Mouse (Mus musculus) hindbrain, embryonic 12.5 days (tissue): ENCODE measurements around the gene Scpep1. TPM values are rescaled to one million over a fixed set of nuclear protein-coding genes. Genes with fewer than 3 reads are reported as not detected.

Source experiments
- ATAC-seq: fragments of 200-750 bp; cut with Nextera tagmentation; 2 replicates; pipeline ENCODE4 v1.8.0; 2017; ENCODE audit warnings: moderate TSS enrichment; ENCODE audit not compliant: low FRiP score
- H3K27ac ChIP-seq: fragments of 300-500 bp; sonication (generic); 2 replicates; pipeline ENCODE4 v1.5.1; 2016; ENCODE audit warnings: mild to moderate bottlenecking
- H3K27me3 ChIP-seq: fragments of 300-500 bp; sonication (generic); 2 replicates; pipeline ENCODE4 v1.6.1; 2016; ENCODE audit warnings: mild to moderate bottlenecking
- H3K36me3 ChIP-seq: fragments of 300-500 bp; sonication (generic); 2 replicates; pipeline ENCODE4 v1.6.1; 2016; ENCODE audit warnings: mild to moderate bottlenecking
- H3K4me1 ChIP-seq: fragments of 300-500 bp; sonication (generic); 2 replicates; pipeline ENCODE4 v1.6.1; 2016
- H3K4me2 ChIP-seq: fragments of 300-500 bp; sonication (generic); replicated peaks from 2 replicates; pipeline ENCODE4 v1.6.1; 2016; ENCODE audit warnings: mild to moderate bottlenecking
- H3K4me3 ChIP-seq: fragments of 300-500 bp; sonication (generic); 2 replicates; pipeline ENCODE4 v1.5.1; 2016; ENCODE audit warnings: mild to moderate bottlenecking
- H3K9ac ChIP-seq: fragments of 300-500 bp; sonication (generic); 2 replicates; pipeline ENCODE4 v1.6.1; 2016; ENCODE audit warnings: mild to moderate bottlenecking, moderate library complexity
- H3K9me3 ChIP-seq: fragments of 300-500 bp; sonication (generic); replicated peaks from 2 replicates; pipeline ENCODE4 v1.6.1; 2016; ENCODE audit warnings: mild to moderate bottlenecking
- WGBS: fragments of 180-500 bp; shearing (Covaris S2); methylation state at CpG from one replicate; pipeline ENCODE4 v1.1.7; 2016; 5-methylcytosine and 5-hydroxymethylcytosine counted together
- polyA plus RNA-seq: library from polyadenylated mRNA; unstranded; fragments of >200 nt; fragmentation: Nextera tagmentation; extraction: Ambion mirVana; gene quantifications from 2 replicates; pipeline ENCODE4 v1.2.1, GENCODE M21; 2016

The Scpep1 gene
- polyA plus RNA-seq, 1 experiment from 2014 or later = 44.1 TPM

DNA sequence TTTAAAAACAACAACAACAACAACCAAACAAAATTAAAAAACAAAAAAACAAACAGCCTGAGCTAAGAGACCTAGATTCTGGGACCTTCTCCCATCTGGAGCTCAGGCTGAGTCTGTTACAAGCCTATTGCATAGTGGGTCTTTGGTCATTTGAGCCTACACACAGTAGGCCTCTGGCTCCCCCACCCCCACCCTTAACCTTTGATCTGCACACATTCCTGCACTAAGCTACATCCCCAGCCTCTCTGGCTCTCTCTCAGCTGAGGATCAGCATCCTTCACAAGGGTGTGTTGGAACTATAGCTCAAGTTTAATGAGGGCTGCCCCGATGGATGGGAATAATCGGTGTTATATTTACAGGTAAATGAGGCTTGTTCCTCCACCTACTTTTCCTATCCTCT is 40.4 kb upstream of the Scpep1 start:
- Histone ChIP-seq H3K4me3 (no peak overlapping the region), H3K36me3 (peaks cover 8% of the 10 kb centered on the region), H3K9ac (no peak overlapping the region), H3K4me1 (peaks cover 8% of the 10 kb centered on the region; the same call in 1 of the 2 replicates), H3K9me3 (no peaks in the 10 kb centered on the region), H3K4me2 (no peak overlapping the region), H3K27me3 (peaks cover 26% of the 10 kb centered on the region), H3K27ac (no peak overlapping the region)
- 94% methylated on average over 2 of the region's 2 CpGs for WGBS
- no peak for ATAC-seq

DNA sequence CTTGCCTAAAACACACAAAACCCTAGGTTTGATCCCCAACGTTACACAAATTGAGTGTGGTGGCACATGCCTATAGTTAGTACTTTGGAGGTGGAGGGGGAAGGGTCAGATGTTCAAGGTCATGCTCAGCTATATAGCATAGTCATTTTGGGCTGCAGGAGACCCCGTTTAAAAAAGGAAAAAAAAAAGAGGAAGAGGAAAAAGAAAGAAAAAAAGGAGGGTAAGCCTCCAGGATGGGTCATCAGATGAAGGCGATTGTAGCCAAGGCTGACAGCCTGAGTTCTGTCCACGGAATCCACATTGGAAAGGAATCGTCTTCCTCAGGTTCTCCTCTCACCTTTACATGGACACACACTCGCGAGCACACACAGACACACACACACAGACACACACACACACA is 39.2 kb upstream of the Scpep1 start:
- H3K4me3 ChIP-seq = no peak overlapping the region
- WGBS = 88% methylated on average over 7 of the region's 7 CpGs
- peaks cover 15% of the 10 kb centered on the region for H3K27me3 ChIP-seq
- H3K4me1 ChIP-seq = peaks cover 5% of the 10 kb centered on the region; the same call in 1 of the 2 replicates
- peaks cover 9% of the 10 kb centered on the region for H3K36me3 ChIP-seq
- H3K4me2 ChIP-seq = no peak overlapping the region
- H3K9me3 ChIP-seq = no peaks in the 10 kb centered on the region
- no peak for ATAC-seq
- H3K27ac ChIP-seq = no peak overlapping the region
- H3K9ac ChIP-seq = no peak overlapping the region

DNA sequence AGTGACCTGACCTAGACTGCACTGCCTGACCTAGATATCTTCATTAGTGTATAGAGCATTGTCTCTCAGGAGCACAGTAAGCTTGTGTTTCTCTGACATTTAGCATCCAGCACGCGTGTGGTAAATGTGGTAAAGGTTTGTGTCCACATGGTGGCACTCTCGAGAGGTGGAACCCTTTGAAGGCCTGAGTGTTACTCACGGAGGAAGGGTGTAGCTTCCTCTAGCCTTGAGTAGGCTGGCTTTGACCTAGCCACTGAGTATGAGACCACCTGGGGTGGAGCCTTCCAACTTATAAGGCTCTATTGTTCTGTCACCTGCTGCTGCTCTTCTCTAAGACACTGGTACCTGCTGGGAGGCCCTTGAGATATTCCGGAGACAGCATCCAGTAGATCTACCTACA is 38.4 kb upstream of the Scpep1 start:
- no peak for ATAC-seq
- Histone ChIP-seq H3K4me2 (no peak overlapping the region), H3K4me1 (no peaks in the 10 kb centered on the region), H3K27ac (no peak overlapping the region), H3K9me3 (no peaks in the 10 kb centered on the region), H3K9ac (no peak overlapping the region), H3K4me3 (no peak overlapping the region), H3K36me3 (peaks cover 9% of the 10 kb centered on the region), H3K27me3 (peaks cover 6% of the 10 kb centered on the region)
- 14% methylated on average over 5 of the region's 5 CpGs for WGBS

DNA sequence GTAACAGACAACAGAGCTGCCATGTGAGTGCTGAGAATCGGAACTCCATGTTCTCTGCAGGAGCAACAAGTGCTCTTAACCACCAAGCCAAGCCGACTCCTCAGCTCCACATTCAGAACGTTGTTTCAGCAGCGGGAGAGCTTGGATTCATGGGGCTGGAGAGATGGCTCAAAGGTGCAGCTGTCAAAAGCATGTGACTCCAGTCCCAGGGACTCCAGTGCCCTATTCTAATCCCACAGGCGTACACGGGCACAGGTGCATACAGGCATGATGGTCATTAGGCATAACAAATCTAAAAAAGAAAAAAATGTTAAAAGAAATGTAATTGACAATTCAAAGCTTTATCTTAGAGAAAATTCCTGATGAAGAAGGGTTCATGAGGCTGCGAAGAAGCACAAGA is 37.9 kb upstream of the Scpep1 start:
- Histone ChIP-seq H3K9ac (no peak overlapping the region), H3K36me3 (peaks cover 9% of the 10 kb centered on the region), H3K4me3 (no peak overlapping the region), H3K27me3 (peaks cover 2% of the 10 kb centered on the region; the same call in 1 of the 2 replicates), H3K9me3 (no peaks in the 10 kb centered on the region), H3K27ac (no peak overlapping the region), H3K4me1 (no peaks in the 10 kb centered on the region), H3K4me2 (no peak overlapping the region)
- WGBS = 50% methylated on average over 7 of the region's 7 CpGs
- ATAC-seq = no peak

DNA sequence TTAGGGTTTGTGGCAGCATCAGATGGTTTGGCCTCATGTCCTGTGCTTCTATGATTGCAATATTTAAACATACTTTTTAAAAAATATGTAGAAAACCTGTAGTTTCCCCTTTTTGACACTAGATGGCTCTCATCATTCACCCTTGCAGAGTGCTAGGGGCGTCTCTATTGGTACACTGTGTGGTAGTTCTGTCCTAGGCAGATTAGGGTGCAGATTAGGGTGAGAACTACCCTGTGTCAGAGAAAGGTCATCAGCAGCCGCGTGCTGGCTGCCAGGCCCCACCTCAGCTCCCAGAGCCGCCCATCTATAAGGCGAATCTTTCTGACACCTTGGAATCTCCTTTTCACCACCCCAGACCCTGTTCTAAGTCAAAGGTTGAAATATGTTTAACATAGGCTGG is 34.3 kb upstream of the Scpep1 start:
- Histone ChIP-seq H3K4me3 (no peak overlapping the region), H3K27ac (no peak overlapping the region), H3K27me3 (no peaks in the 10 kb centered on the region), H3K36me3 (peaks cover 32% of the 10 kb centered on the region), H3K4me2 (no peak overlapping the region), H3K9me3 (no peaks in the 10 kb centered on the region), H3K4me1 (no peaks in the 10 kb centered on the region), H3K9ac (no peak overlapping the region)
- 82% methylated on average over 5 of the region's 5 CpGs for WGBS
- no peak for ATAC-seq

DNA sequence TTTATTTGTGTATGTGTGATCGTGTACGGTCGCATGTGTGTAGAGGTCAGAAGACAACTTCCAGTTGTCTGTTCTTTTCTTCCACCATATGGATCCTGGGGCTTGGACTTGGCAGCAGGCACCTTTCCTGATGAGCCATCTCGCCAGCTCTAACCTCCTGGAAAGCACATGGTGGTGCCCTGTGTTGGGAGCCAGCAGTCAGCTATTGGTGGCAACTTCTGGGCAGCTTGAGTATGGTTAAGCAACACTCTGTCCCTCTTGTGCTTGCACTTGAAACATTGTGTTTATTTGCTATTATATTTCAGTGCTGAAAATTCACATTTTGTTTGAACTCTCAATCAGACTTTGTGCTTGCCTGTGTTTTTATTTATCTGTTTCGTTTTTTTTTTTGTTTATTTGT is 33.7 kb upstream of the Scpep1 start:
- H3K27me3 ChIP-seq = no peaks in the 10 kb centered on the region
- no peak overlapping the region for H3K27ac ChIP-seq
- H3K4me1 ChIP-seq = no peaks in the 10 kb centered on the region
- no peak overlapping the region for H3K9ac ChIP-seq
- no peaks in the 10 kb centered on the region for H3K9me3 ChIP-seq
- no peak for ATAC-seq
- H3K36me3 ChIP-seq = peaks cover 37% of the 10 kb centered on the region
- WGBS = 78% methylated on average over 5 of the region's 5 CpGs
- no peak overlapping the region for H3K4me2 ChIP-seq
- no peak overlapping the region for H3K4me3 ChIP-seq

DNA sequence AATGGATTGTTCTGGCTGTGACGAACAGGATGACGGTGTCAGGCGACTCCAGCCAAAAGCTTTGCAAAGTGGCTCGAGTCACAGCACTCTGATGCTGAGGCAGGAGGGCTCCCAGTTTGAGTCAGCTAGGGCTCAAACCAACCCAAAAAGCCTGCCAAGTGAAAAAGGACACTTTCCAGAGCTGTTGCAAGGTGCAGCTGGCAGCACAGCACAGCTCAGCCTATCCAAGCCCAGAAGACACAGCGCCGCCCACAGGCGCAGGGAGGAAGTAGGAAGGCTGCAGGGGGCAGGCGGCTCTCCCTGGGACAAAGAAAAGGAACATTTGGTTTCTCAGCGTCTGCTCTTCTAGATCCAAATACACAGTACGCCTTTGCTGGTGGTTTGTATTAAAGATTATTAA is 31.4 kb upstream of the Scpep1 start:
- H3K9me3 ChIP-seq = no peaks in the 10 kb centered on the region
- H3K36me3 ChIP-seq = peaks cover 58% of the 10 kb centered on the region
- no peak overlapping the region for H3K9ac ChIP-seq
- no peak for ATAC-seq
- WGBS = 86% methylated on average over 10 of the region's 10 CpGs
- H3K27ac ChIP-seq = no peak overlapping the region
- no peaks in the 10 kb centered on the region for H3K27me3 ChIP-seq
- no peaks in the 10 kb centered on the region for H3K4me1 ChIP-seq
- no peak overlapping the region for H3K4me3 ChIP-seq
- H3K4me2 ChIP-seq = no peak overlapping the region

DNA sequence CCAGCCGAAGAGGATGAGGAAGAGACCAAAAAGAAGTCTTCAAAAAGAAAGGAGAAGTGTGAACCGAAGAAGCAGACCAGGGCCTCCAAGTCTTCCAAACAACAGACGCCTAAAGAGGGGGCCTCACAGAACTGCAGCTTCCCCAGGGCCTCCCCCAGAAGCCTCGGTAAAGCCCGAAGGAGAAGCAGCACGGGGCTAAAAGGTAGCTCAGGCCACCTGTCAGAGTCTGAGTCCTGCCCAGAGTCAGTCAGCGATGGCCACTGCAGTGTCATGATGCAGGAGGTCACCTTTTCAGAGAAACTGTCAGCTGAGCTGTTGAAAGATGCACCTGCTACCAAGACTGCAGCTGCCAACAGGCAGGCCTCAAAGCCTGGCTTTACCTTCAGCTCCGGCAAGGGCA is 26.1 kb upstream of the Scpep1 start:
- Histone ChIP-seq H3K9me3 (no peaks in the 10 kb centered on the region), H3K4me2 (no peak overlapping the region), H3K4me3 (no peak overlapping the region), H3K4me1 (no peaks in the 10 kb centered on the region), H3K36me3 (peaks cover 45% of the 10 kb centered on the region), H3K9ac (no peak overlapping the region), H3K27me3 (no peaks in the 10 kb centered on the region), H3K27ac (no peak overlapping the region)
- ATAC-seq = no peak
- WGBS = 83% methylated on average over 8 of the region's 8 CpGs

DNA sequence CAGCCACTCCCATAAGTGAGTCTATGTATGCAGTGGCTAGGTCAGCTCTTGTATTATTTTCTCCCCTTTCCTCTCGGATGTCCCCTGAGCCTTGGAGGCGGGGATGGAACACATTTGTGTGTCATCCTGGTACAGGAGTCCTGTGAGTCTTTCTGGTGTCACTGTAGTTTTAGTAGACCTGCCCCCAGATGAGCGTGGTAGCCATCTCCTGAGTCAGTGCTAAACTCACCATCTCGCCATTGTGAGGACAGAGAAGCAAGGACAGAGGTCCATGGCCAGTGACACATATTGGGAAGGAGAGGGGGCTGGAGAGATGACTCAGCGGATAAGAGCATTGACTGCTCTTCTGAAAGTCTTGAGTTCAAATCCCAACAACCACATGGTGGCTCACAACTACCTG is 21.9 kb upstream of the Scpep1 start:
- Histone ChIP-seq H3K36me3 (peaks cover 11% of the 10 kb centered on the region), H3K4me1 (peaks cover 11% of the 10 kb centered on the region), H3K9ac (no peak overlapping the region), H3K27me3 (no peaks in the 10 kb centered on the region), H3K4me3 (no peak overlapping the region), H3K9me3 (no peaks in the 10 kb centered on the region), H3K4me2 (no peak overlapping the region), H3K27ac (no peak overlapping the region)
- 92% methylated on average over 5 of the region's 5 CpGs for WGBS
- no peak for ATAC-seq

DNA sequence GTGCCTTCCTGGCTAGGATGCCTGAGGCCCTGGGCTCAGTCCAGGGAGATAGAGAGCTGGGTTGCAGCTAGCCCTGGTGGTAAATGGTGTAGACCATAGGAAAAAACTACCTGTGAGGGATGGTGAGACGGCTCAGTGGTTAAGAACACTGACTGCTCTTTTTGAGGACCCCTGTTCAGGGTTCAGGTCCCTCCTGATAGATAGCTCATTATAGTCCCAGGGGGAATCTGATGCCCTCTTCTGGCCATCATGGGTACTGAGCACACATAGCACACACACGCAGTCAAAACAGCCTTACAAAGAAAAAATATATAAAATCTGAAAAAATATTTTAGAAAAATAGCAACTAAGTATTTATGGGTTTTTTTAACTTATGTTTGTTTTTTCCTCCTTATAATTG is 21.1 kb upstream of the Scpep1 start:
- 88% methylated on average over 2 of the region's 2 CpGs for whole genome bisulfite sequencing
- Histone ChIP-seq H3K27ac (no peak overlapping the region), H3K27me3 (no peaks in the 10 kb centered on the region), H3K4me1 (peaks cover 11% of the 10 kb centered on the region), H3K9me3 (no peaks in the 10 kb centered on the region), H3K36me3 (peaks cover 3% of the 10 kb centered on the region), H3K4me3 (no peak overlapping the region), H3K4me2 (no peak overlapping the region), H3K9ac (no peak overlapping the region)
- ATAC-seq = no peak

DNA sequence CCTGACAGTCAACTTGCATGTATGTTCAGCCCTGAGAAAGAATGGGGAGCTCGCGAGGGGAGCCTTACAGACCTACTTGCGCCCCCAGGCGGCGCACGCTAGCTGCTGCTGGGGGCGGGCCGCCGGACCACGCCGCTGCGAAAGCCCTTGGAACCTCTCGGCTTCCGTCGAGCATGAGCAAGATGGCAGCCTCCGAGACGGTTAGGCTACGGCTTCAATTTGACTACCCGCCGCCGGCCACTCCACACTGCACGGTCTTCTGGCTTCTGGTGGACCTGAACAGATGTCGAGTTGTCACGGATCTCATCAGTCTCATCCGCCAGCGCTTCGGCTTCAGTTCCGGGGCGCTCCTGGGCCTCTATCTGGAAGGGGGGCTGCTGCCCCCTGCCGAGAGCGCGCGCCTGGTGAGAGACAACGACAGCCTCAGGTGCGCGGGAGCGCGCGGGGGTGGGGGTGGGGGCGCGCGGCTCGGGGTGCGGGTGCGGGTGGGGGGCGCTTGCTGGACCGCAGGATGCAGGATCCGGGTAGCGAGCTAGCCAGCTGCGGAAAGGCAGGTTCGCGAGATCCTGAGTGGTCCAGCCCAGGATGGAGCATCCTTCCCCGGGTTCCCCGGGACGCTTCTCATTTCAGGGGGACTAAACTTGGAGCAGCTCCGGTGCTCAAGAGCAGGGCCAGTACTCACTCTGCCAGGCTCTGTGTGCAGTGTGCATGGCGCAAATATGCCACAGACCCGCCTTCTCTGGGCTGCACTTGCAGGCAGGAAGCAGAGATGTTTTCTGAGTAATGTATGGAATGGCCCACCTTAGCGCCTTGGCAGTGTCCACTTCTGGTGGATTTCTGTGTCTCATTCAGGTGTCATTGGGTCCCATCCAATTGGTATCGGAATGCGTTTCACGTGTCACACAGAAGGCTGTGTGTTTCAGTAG is 18.8 kb upstream of the Scpep1 start:
- 2% methylated on average over 62 of the region's 62 CpGs for WGBS
- Histone ChIP-seq H3K4me3 (peak overlapping the region; percentile 70), H3K27me3 (peaks cover 3% of the 10 kb centered on the region; the same call in 1 of the 2 replicates), H3K9me3 (no peaks in the 10 kb centered on the region), H3K4me1 (peaks cover 11% of the 10 kb centered on the region), H3K9ac (peak overlapping the region; percentile 80), H3K27ac (peak overlapping the region; percentile 90), H3K4me2 (peak overlapping the region; percentile 72), H3K36me3 (no peaks in the 10 kb centered on the region)
- peak; percentile 82 for ATAC-seq

DNA sequence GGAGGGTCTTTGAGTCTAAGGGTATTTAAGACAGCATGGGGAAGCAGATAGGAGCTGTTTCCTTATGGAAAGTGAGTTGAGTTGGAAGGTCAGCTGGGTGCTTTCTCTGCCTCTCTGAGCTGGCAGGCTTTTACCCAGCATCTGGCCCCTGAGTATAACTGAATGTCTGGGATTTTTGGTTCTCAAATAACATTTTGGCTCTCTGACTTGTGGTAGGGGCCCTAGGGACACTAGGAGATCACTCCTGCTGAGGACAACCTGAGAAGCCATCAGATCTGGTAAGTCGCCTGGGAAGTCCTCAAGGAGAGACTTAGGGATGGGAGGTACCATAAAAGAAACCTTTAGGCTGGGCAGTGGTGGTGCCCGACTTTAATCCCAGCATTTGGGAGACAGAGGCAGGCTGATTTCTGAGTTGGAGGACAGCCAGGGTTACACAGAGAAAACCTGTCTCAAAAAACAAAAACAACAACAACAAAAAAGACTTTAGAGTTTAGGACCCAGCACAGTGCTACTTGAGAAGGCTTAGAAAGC is 15.0 kb upstream of the Scpep1 start, which contains the start of gene Coil:
Gene Coil (plus strand): TSS at position 51 of the 531 bp plus-strand sequence.
- Histone ChIP-seq H3K36me3 (no peaks in the 10 kb centered on the region), H3K4me1 (peaks cover 8% of the 10 kb centered on the region), H3K27ac (no peak within 1 kb of the TSS), H3K4me3 (no peak within 1 kb of the TSS), H3K4me2 (no peak within 1 kb of the TSS), H3K27me3 (peaks cover 3% of the 10 kb centered on the region; the same call in 1 of the 2 replicates), H3K9me3 (no peaks in the 10 kb centered on the region), H3K9ac (no peak within 1 kb of the TSS)
- no peak for ATAC-seq
- 33% methylated on average over 2 of the region's 2 CpGs for WGBS
